Mouse (Mus musculus) adrenal gland, postnatal 25 days (tissue): ENCODE data around the gene Fbxo24. TPM values are rescaled to one million over a fixed set of nuclear protein-coding genes. Genes with fewer than 3 reads are reported as not detected.
A peak's percentile ranks its signal among the peaks of the same experiment; 100 is the strongest.
"Not testable (repeated sequence)": the region's sequence is repeated elsewhere in the genome, so short reads cannot be mapped to it uniquely, and the experiment has no call there.

Experiments used
- DNase-seq: peaks from one replicate; pipeline ENCODE4 v3.0.0; 2021; ENCODE audit warnings: mixed read lengths
- total RNA-seq: library from RNA; stranded (reverse); gene quantifications from 2 replicates; pipeline ENCODE4 v1.2.3, GENCODE M21; 2021

The Fbxo24 gene
- total RNA-seq, 1 experiment from 2014 or later: 2.2 TPM

- peak; percentile 56 for DNase-seq
Observed at GRCm38 (mm10) chr5:137641054-137641453, 12.3 kb upstream of the Fbxo24 start, which contains the start of gene Sap25. TSS of gene Sap25 (plus strand) at chr5:137641334.

GRCm38 (mm10) chr5:137639472-137639871 is 10.7 kb upstream of the Fbxo24 start:
- no peak for DNase-seq

- DNase-seq: no peak
Observed at GRCm38 (mm10) chr5:137633397-137634084, 4.7 kb upstream of the Fbxo24 start.

- no peak for DNase-seq
Observed at GRCm38 (mm10) chr5:137631591-137631990, 2.8 kb upstream of the Fbxo24 start.

- no peak for DNase-seq
Observed at GRCm38 (mm10) chr5:137631171-137631570, 2.4 kb upstream of the Fbxo24 start.

- DNase-seq: no peak
Observed at GRCm38 (mm10) chr5:137630602-137631001, 1.8 kb upstream of the Fbxo24 start.

GRCm38 (mm10) chr5:137629906-137630545 is 1.2 kb upstream of the Fbxo24 start:
- DNase-seq: no peak

GRCm38 (mm10) chr5:137629306-137629721 is 512 bp upstream of the Fbxo24 start:
- DNase-seq: no peak

- no peak for DNase-seq
Observed at GRCm38 (mm10) chr5:137627991-137628390, 811 bp downstream of the Fbxo24 start.

- no peak for DNase-seq
Observed at GRCm38 (mm10) chr5:137623937-137624530, 4.8 kb downstream of the Fbxo24 start.

- no peak for DNase-seq
Observed at GRCm38 (mm10) chr5:137615347-137615746, 13.5 kb downstream of the Fbxo24 start.

- DNase-seq: not testable (repeated sequence)
Observed at GRCm38 (mm10) chr5:137614921-137615320, 13.9 kb downstream of the Fbxo24 start.

GRCm38 (mm10) chr5:137613550-137613949 is 15.3 kb downstream of the Fbxo24 start, which contains the start of gene Pcolce:
TSS of gene Pcolce (minus strand) at chr5:137613784.
- DNase-seq: peak; percentile 68

- no peak for DNase-seq
Observed at GRCm38 (mm10) chr5:137613076-137613475, 15.7 kb downstream of the Fbxo24 start.

- peak; percentile 77 for DNase-seq
Observed at GRCm38 (mm10) chr5:137611245-137611602, 17.6 kb downstream of the Fbxo24 start.

- DNase-seq: peak; percentile 82
Observed at GRCm38 (mm10) chr5:137610548-137611244, 18.1 kb downstream of the Fbxo24 start.

- DNase-seq: no peak
Observed at GRCm38 (mm10) chr5:137610056-137610455, 18.7 kb downstream of the Fbxo24 start.

GRCm38 (mm10) chr5:137609292-137609691 is 19.5 kb downstream of the Fbxo24 start:
- no peak for DNase-seq

- no peak for DNase-seq
Observed at GRCm38 (mm10) chr5:137608654-137609190, 20.1 kb downstream of the Fbxo24 start.

- DNase-seq: no peak
Observed at GRCm38 (mm10) chr5:137607860-137608653, 20.7 kb downstream of the Fbxo24 start.

GRCm38 (mm10) chr5:137601365-137601729 is 27.5 kb downstream of the Fbxo24 start:
- peak; percentile 23 for DNase-seq
